Mouse (Mus musculus): ENCODE measurements around the gene Gm17949. TPM values are rescaled to one million over a fixed set of nuclear protein-coding genes. Genes with fewer than 3 reads are reported as not detected.
A peak's percentile ranks its signal among the peaks of the same experiment; 100 is the strongest.

The Gm17949 gene
- polyA plus RNA-seq, 1 experiment from 2014 or later = 0.22 TPM

DNA sequence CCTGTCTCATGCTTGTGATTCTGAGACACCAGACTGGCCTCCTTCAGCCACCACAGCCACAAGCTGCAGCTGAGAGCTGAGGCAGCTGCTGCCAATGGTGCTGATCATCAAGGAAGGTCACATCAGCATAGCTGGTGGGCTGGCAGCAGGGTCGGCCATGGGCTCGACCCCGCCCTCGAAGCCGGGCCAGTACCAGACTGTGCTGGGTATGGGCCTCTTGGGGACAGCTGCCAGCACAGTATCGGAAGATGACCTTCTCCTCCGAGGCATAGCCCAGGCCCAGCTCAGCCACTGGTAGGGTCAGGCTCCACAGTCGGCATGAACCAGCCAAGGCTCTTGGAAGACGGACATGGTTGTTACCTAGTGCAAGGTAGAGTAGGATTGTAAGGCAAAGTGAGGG, 11.9 kb upstream of the Gm17949 start:
- no peak overlapping the region for H3K9ac ChIP-seq (ENCODE audit: low read depth, low read length)
- no peak overlapping the region for H3K27ac ChIP-seq (ENCODE audit: low read depth, low read length)
- whole genome bisulfite sequencing = 95% methylated on average over 9 of the region's 9 CpGs
- H3K27me3 ChIP-seq (replicated peaks; ENCODE audit: control insufficient read depth, insufficient read depth, low read length) = no peaks in the 10 kb centered on the region
- no peak for TF ChIP-seq CTCF (IDR thresholded peaks at IDR 0.05; ENCODE audit: low read depth)
- H3K9me3 ChIP-seq (ENCODE audit: control insufficient read depth) = no peaks in the 10 kb centered on the region
- peaks cover 48% of the 10 kb centered on the region for H3K36me3 ChIP-seq (ENCODE audit: control insufficient read depth, insufficient read depth)
- H3K4me1 ChIP-seq (replicated peaks; ENCODE audit: control insufficient read depth, insufficient read depth, low read length) = 0 out of 2 replicates have a peak, but pooled peaks cover 3% of the 10 kb centered on the region
- no peak overlapping the region for H3K4me3 ChIP-seq (ENCODE audit: low read depth, low read length)
- no peak for ATAC-seq
- no peak overlapping the region for H3K4me2 ChIP-seq (replicated peaks; ENCODE audit: low read depth)

DNA sequence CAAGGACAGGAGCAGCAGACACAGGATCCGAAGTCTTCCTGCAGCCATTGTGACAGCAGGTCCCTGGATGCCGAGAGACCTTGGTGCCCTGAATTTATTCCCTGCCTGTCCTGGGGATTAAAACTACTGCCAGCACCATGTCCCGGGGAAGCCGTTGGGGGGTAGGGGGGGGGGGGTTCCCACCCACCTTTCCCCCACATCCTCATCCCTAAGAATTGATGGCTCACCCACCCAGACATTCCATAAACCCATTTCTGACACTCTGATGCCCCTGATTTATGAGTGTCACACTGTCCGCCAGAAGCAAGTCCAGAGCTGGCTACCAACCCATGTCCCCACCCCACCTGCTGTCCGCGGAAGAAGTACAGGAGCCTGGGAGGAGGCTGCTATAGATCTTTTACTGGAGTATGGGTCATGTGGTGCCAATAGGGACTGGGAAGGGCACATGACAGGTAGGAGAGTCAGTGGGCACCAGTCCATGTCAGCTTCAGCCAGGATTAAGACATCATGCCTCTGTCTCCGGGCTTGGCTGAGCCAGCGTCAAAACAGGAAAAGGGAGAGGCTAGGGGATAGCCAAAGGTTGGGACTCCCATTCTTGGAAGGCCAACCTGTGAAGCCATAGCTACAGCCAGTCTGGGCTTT, 11.2 kb upstream of the Gm17949 start, which contains the start of gene Pspn:
Gene Pspn (minus strand): TSS at position 51 of the 642 bp plus-strand sequence.
- Histone ChIP-seq H3K4me1 (replicated peaks; ENCODE audit: control insufficient read depth, insufficient read depth, low read length) (0 out of 2 replicates have a peak, but pooled peaks cover 3% of the 10 kb centered on the region), H3K9ac (ENCODE audit: low read depth, low read length) (no peak within 1 kb of the TSS)

DNA sequence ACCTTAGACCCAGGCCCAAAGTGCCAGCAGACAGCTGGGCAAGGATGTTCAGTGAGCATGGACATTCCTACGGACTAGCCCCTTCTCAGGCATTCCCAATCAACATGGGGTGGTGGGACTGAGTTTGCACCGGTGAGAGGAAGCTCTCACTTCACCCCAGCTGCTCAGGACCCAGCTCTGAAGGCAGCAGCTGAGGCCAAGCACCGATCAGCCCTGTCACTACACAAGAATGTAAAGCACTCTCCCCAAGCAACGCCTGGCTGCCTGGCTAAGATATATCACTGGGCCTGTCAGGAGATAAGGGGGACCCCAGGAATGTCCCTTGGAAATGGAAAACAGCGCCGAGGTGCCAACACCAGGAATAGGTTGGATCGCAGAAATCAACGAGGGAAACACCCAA, 10.0 kb upstream of the Gm17949 start:
- Histone ChIP-seq H3K27ac (ENCODE audit: low read depth, low read length) (no peak overlapping the region), H3K27me3 (replicated peaks; ENCODE audit: control insufficient read depth, insufficient read depth, low read length) (no peaks in the 10 kb centered on the region), H3K9me3 (ENCODE audit: control insufficient read depth) (no peaks in the 10 kb centered on the region), H3K36me3 (ENCODE audit: control insufficient read depth, insufficient read depth) (peaks cover 51% of the 10 kb centered on the region), H3K4me3 (ENCODE audit: low read depth, low read length) (no peak overlapping the region), H3K9ac (ENCODE audit: low read depth, low read length) (no peak overlapping the region), H3K4me1 (replicated peaks; ENCODE audit: control insufficient read depth, insufficient read depth, low read length) (0 out of 2 replicates have a peak, but pooled peaks cover 3% of the 10 kb centered on the region), H3K4me2 (replicated peaks; ENCODE audit: low read depth) (no peak overlapping the region)
- 46% methylated on average over 8 of the region's 8 CpGs for WGBS
- TF ChIP-seq CTCF (IDR thresholded peaks at IDR 0.05; ENCODE audit: low read depth) = no peak
- ATAC-seq = no peak

More for the DNA sequence above, 11.2 kb upstream of the Gm17949 start, which contains the start of gene Pspn:
- peaks cover 49% of the 10 kb centered on the region for H3K36me3 ChIP-seq (ENCODE audit: control insufficient read depth, insufficient read depth)
- H3K4me3 ChIP-seq (ENCODE audit: low read depth, low read length) = no peak within 1 kb of the TSS
- no peak within 1 kb of the TSS for H3K27ac ChIP-seq (ENCODE audit: low read depth, low read length)
- WGBS = 88% methylated on average over 9 of the region's 9 CpGs
- no peaks in the 10 kb centered on the region for H3K9me3 ChIP-seq (ENCODE audit: control insufficient read depth)
- no peak for ATAC-seq
- H3K27me3 ChIP-seq (replicated peaks; ENCODE audit: control insufficient read depth, insufficient read depth, low read length) = no peaks in the 10 kb centered on the region
- no peak for TF ChIP-seq CTCF (IDR thresholded peaks at IDR 0.05; ENCODE audit: low read depth)
- H3K4me2 ChIP-seq (replicated peaks; ENCODE audit: low read depth) = no peak within 1 kb of the TSS

DNA sequence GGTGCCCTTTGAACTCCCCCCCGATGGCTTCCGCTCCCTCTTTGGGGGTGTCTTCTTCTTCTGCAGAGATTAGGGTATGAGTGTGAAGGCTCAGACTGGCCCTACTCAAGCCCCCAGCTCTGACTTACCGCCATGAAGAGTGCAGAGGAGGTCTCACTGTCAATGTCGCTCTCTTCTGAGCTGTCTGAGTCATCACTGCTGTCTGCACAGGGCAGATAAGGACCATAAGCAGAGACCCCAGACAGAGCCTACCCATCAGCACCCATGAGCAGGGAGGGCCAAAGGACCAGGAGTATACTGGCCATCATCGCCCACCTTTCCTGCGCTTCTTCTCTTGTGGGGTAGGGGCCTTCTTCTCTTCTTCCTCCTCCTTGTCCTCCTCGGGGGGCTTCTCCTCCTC, 7.3 kb upstream of the Gm17949 start:
- Histone ChIP-seq H3K36me3 (ENCODE audit: control insufficient read depth, insufficient read depth) (peaks cover 73% of the 10 kb centered on the region), H3K9ac (ENCODE audit: low read depth, low read length) (no peak overlapping the region), H3K4me1 (replicated peaks; ENCODE audit: control insufficient read depth, insufficient read depth, low read length) (no peaks in the 10 kb centered on the region), H3K27me3 (replicated peaks; ENCODE audit: control insufficient read depth, insufficient read depth, low read length) (no peaks in the 10 kb centered on the region), H3K27ac (ENCODE audit: low read depth, low read length) (no peak overlapping the region), H3K9me3 (ENCODE audit: control insufficient read depth) (no peaks in the 10 kb centered on the region), H3K4me2 (replicated peaks; ENCODE audit: low read depth) (no peak overlapping the region), H3K4me3 (ENCODE audit: low read depth, low read length) (no peak overlapping the region)
- 92% methylated on average over 7 of the region's 7 CpGs for WGBS
- no peak for ATAC-seq
- TF ChIP-seq CTCF (IDR thresholded peaks at IDR 0.05; ENCODE audit: low read depth) = no peak

DNA sequence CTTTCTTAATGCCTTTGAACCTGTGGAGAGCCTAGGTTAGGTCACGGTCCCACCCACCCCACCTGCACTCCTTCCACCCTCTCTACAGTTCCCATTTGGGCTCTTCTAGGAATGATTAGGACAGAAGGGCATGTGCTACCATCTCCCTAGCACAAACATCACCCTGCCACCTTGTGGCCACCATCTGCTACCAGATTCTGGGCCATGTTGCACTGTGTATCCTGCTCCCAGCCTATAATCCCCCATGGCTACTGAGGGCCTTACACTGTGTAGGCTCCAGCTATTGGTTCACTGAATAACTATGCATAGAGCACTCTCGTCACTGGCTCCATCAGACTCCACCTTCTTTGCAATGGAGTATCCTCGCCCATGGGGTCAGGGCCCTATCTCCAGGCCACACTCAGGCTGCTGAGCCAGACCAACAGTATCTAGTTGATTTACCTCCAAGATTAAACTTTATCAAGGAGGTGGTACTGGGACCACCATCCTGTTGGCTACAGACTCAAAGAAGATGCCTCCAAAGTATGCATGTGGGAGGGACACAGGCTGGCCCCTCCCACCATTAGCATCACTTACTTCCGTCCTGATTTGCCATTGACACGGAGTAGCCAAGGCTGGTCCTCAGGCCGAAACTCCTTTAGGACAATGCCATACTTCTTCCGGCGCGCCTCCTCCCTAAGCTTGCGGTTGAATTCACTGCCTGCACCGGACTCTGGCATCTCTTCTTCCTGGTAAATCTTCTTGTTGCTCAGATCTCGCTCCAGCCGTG, 3.9 kb upstream of the Gm17949 start:
- WGBS = 93% methylated on average over 13 of the region's 13 CpGs
- ATAC-seq = no peak

DNA sequence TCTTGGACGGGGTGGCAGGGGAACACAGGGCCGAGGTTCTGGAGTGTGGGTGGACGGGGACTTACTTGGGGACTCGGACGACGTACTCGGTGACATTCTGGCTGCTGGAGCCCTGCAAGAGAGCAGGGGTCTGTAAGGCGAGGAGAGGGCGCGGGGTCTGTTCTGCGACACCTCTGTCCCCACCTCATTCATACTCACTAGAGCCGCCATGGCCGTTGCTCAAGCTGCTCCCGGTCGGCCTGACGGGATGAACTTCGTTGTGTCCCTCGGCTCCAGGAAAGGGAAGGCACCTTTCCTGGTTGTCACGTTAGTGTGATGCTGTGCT, 396 bp upstream of the Gm17949 start:
- peak; percentile 61 for ATAC-seq
- peaks cover 29% of the 10 kb centered on the region for H3K36me3 ChIP-seq (ENCODE audit: control insufficient read depth, insufficient read depth)
- TF ChIP-seq CTCF (IDR thresholded peaks at IDR 0.05; ENCODE audit: low read depth) = no peak
- H3K4me3 ChIP-seq (ENCODE audit: low read depth, low read length) = peak overlapping the region; percentile 70
- H3K9me3 ChIP-seq (ENCODE audit: control insufficient read depth) = no peaks in the 10 kb centered on the region
- H3K9ac ChIP-seq (ENCODE audit: low read depth, low read length) = peak overlapping the region; percentile 78
- H3K27ac ChIP-seq (ENCODE audit: low read depth, low read length) = peak overlapping the region; percentile 73
- H3K27me3 ChIP-seq (replicated peaks; ENCODE audit: control insufficient read depth, insufficient read depth, low read length) = no peaks in the 10 kb centered on the region
- no peaks in the 10 kb centered on the region for H3K4me1 ChIP-seq (replicated peaks; ENCODE audit: control insufficient read depth, insufficient read depth, low read length)
- under 1% methylated on average over 19 of the region's 19 CpGs for WGBS
- H3K4me2 ChIP-seq (replicated peaks; ENCODE audit: low read depth) = peak overlapping the region; percentile 89

More for the DNA sequence above, 3.9 kb upstream of the Gm17949 start:
- Histone ChIP-seq H3K27ac (ENCODE audit: low read depth, low read length) (no peak overlapping the region), H3K9me3 (ENCODE audit: control insufficient read depth) (no peaks in the 10 kb centered on the region), H3K4me2 (replicated peaks; ENCODE audit: low read depth) (no peak overlapping the region), H3K36me3 (ENCODE audit: control insufficient read depth, insufficient read depth) (peaks cover 63% of the 10 kb centered on the region), H3K9ac (ENCODE audit: low read depth, low read length) (no peak overlapping the region), H3K27me3 (replicated peaks; ENCODE audit: control insufficient read depth, insufficient read depth, low read length) (no peaks in the 10 kb centered on the region), H3K4me1 (replicated peaks; ENCODE audit: control insufficient read depth, insufficient read depth, low read length) (no peaks in the 10 kb centered on the region), H3K4me3 (ENCODE audit: low read depth, low read length) (no peak overlapping the region)
- TF ChIP-seq CTCF (IDR thresholded peaks at IDR 0.05; ENCODE audit: low read depth) = peak; percentile 61
